Mouse (Mus musculus) layer of hippocampus, postnatal 25 days (tissue): ENCODE measurements around the gene Syndig1. TPM values are rescaled to one million over a fixed set of nuclear protein-coding genes. Genes with fewer than 3 reads are reported as not detected.

Experiments used
- DNase-seq, 2 experiments: peaks; one replicate each; pipeline ENCODE4 v3.0.0; 2022; ENCODE audit warnings: mixed read lengths in 2 of 2, low spot score in 1 of 2; ENCODE audit errors: extremely low spot score in 1 of 2
- total RNA-seq, 2 experiments: library from RNA; stranded (reverse); gene quantifications; 2 replicates each; pipeline ENCODE4 v1.2.3; 2021

Gene Syndig1
- total RNA-seq, result 10 to 100 TPM; 40.4 to 42.1 TPM

- DNase-seq, result no peak
These were observed at the start of gene Syndig1 for GRCm38 (mm10) chr2:149828911-149829310. Gene Syndig1, plus strand, starts transcription at chr2:149829211.

- no peak for DNase-seq
These were observed 30.4 kb upstream of the Syndig1 start for GRCm38 (mm10) chr2:149798613-149799012.

GRCm38 (mm10) chr2:149804599-149805140 lies 24.3 kb upstream of the Syndig1 start:
- no peak for DNase-seq

- no peak for DNase-seq
These were observed 23.8 kb upstream of the Syndig1 start for GRCm38 (mm10) chr2:149805256-149805655.

- no peak for DNase-seq
These were observed 16.1 kb upstream of the Syndig1 start for GRCm38 (mm10) chr2:149812899-149813298.

- DNase-seq, result no peak
These were observed 10.6 kb upstream of the Syndig1 start for GRCm38 (mm10) chr2:149818395-149818794.

- no peak for DNase-seq
These were observed 9.3 kb upstream of the Syndig1 start for GRCm38 (mm10) chr2:149819751-149820150.

GRCm38 (mm10) chr2:149820201-149820600 lies 8.8 kb upstream of the Syndig1 start:
- no peak for DNase-seq

GRCm38 (mm10) chr2:149829955-149830535 lies 1.0 kb downstream of the Syndig1 start:
- no peak for DNase-seq

- DNase-seq, result peak; percentile 53 to 57
These were observed 1.8 kb downstream of the Syndig1 start, which contains the start of gene C530025M09Rik for GRCm38 (mm10) chr2:149830536-149831458. Gene C530025M09Rik, minus strand, starts transcription at chr2:149831213.

GRCm38 (mm10) chr2:149831459-149832245 lies 2.6 kb downstream of the Syndig1 start:
- peak; percentile 18 to 33 for DNase-seq

- no peak for DNase-seq
These were observed 3.3 kb downstream of the Syndig1 start for GRCm38 (mm10) chr2:149832301-149832700.

GRCm38 (mm10) chr2:149835091-149835490 lies 6.1 kb downstream of the Syndig1 start:
- DNase-seq, result no peak

- DNase-seq, result no peak
These were observed 7.6 kb downstream of the Syndig1 start for GRCm38 (mm10) chr2:149836471-149837135.

- DNase-seq, result no peak
These were observed 10.7 kb downstream of the Syndig1 start for GRCm38 (mm10) chr2:149839666-149840065.

- DNase-seq, result no peak
These were observed 15.6 kb downstream of the Syndig1 start for GRCm38 (mm10) chr2:149844575-149844974.

GRCm38 (mm10) chr2:149848778-149849177 lies 19.8 kb downstream of the Syndig1 start:
- DNase-seq, result no peak

GRCm38 (mm10) chr2:149861002-149861401 lies 32.0 kb downstream of the Syndig1 start:
- DNase-seq, result no peak

- no peak for DNase-seq
These were observed 37.0 kb downstream of the Syndig1 start for GRCm38 (mm10) chr2:149865914-149866435.

GRCm38 (mm10) chr2:149870496-149870895 lies 41.5 kb downstream of the Syndig1 start:
- no peak for DNase-seq
